Mouse (Mus musculus): ENCODE data around the gene Dlx5. TPM values are rescaled to one million over a fixed set of nuclear protein-coding genes. Genes with fewer than 3 reads are reported as not detected.

The Dlx5 gene
- 16.1 and 22.3 TPM in 2 replicates for polyA plus RNA-seq (2016; fragmentation: Nextera tagmentation; extraction: Ambion mirVana)

GRCm38 (mm10) chr6:6881638-6882190 lies at the start of gene Dlx5:
Dlx5 (minus strand) TSS chr6:6882085.
- ATAC-seq (ENCODE audit: low FRiP score, low read depth) = peak; percentile 61
- H3K36me3 ChIP-seq = no peaks in the 10 kb centered on the region
- H3K4me2 ChIP-seq (replicated peaks) = peak within 1 kb of the TSS; percentile 76
- peaks cover 77% of the 10 kb centered on the region for H3K27me3 ChIP-seq
- under 1% methylated on average over 37 of the region's 42 CpGs for WGBS
- H3K9me3 ChIP-seq = no peaks in the 10 kb centered on the region
- H3K9ac ChIP-seq (replicated peaks) = peak within 1 kb of the TSS; percentile 39
- H3K27ac ChIP-seq (replicated peaks) = no peak within 1 kb of the TSS
- H3K4me1 ChIP-seq = peaks cover 28% of the 10 kb centered on the region
- peak within 1 kb of the TSS; percentile 47 for H3K4me3 ChIP-seq

- 82% methylated on average over 4 of the region's 4 CpGs for WGBS
- H3K9ac ChIP-seq (replicated peaks) = no peak overlapping the region
- no peak overlapping the region for H3K4me2 ChIP-seq (replicated peaks)
- no peak overlapping the region for H3K4me3 ChIP-seq
- no peaks in the 10 kb centered on the region for H3K4me1 ChIP-seq
- H3K27me3 ChIP-seq = no peaks in the 10 kb centered on the region
- no peak overlapping the region for H3K27ac ChIP-seq (replicated peaks)
- no peaks in the 10 kb centered on the region for H3K36me3 ChIP-seq
- no peak for ATAC-seq (ENCODE audit: low FRiP score, low read depth)
- no peaks in the 10 kb centered on the region for H3K9me3 ChIP-seq
Measured at GRCm38 (mm10) chr6:6931507-6931906, 49.6 kb upstream of the Dlx5 start.

- H3K27me3 ChIP-seq = no peaks in the 10 kb centered on the region
- ATAC-seq (ENCODE audit: low FRiP score, low read depth) = no peak
- H3K4me3 ChIP-seq = no peak overlapping the region
- H3K9ac ChIP-seq (replicated peaks) = no peak overlapping the region
- no peak overlapping the region for H3K4me2 ChIP-seq (replicated peaks)
- WGBS = 87% methylated on average over 4 of the region's 4 CpGs
- no peaks in the 10 kb centered on the region for H3K36me3 ChIP-seq
- no peak overlapping the region for H3K27ac ChIP-seq (replicated peaks)
- H3K4me1 ChIP-seq = no peaks in the 10 kb centered on the region
- no peaks in the 10 kb centered on the region for H3K9me3 ChIP-seq
Measured at GRCm38 (mm10) chr6:6930831-6931230, 48.9 kb upstream of the Dlx5 start.

- no peak for ATAC-seq (ENCODE audit: low FRiP score, low read depth)
- H3K9ac ChIP-seq (replicated peaks) = no peak overlapping the region
- H3K4me1 ChIP-seq = no peaks in the 10 kb centered on the region
- no peak overlapping the region for H3K4me2 ChIP-seq (replicated peaks)
- no peaks in the 10 kb centered on the region for H3K27me3 ChIP-seq
- H3K9me3 ChIP-seq = no peaks in the 10 kb centered on the region
- H3K27ac ChIP-seq (replicated peaks) = no peak overlapping the region
- 53% methylated on average over 1 of the region's 1 CpGs for WGBS
- H3K4me3 ChIP-seq = no peak overlapping the region
- no peaks in the 10 kb centered on the region for H3K36me3 ChIP-seq
Measured at GRCm38 (mm10) chr6:6925264-6925663, 43.4 kb upstream of the Dlx5 start.

- H3K4me2 ChIP-seq (replicated peaks) = no peak overlapping the region
- H3K27me3 ChIP-seq = no peaks in the 10 kb centered on the region
- no peak for ATAC-seq (ENCODE audit: low FRiP score, low read depth)
- H3K4me1 ChIP-seq = no peaks in the 10 kb centered on the region
- no peak overlapping the region for H3K4me3 ChIP-seq
- no peaks in the 10 kb centered on the region for H3K9me3 ChIP-seq
- H3K36me3 ChIP-seq = no peaks in the 10 kb centered on the region
- no peak overlapping the region for H3K9ac ChIP-seq (replicated peaks)
- WGBS = 93% methylated on average over 4 of the region's 4 CpGs
- H3K27ac ChIP-seq (replicated peaks) = no peak overlapping the region
Measured at GRCm38 (mm10) chr6:6917334-6917733, 35.4 kb upstream of the Dlx5 start.

GRCm38 (mm10) chr6:6915526-6915915 lies 33.6 kb upstream of the Dlx5 start:
- Histone ChIP-seq H3K27ac (replicated peaks) (no peak overlapping the region), H3K36me3 (no peaks in the 10 kb centered on the region), H3K4me2 (replicated peaks) (no peak overlapping the region), H3K9ac (replicated peaks) (no peak overlapping the region), H3K27me3 (no peaks in the 10 kb centered on the region), H3K4me3 (no peak overlapping the region), H3K4me1 (no peaks in the 10 kb centered on the region), H3K9me3 (no peaks in the 10 kb centered on the region)
- ATAC-seq (ENCODE audit: low FRiP score, low read depth) = no peak
- 63% methylated on average over 9 of the region's 9 CpGs for WGBS

- no peak overlapping the region for H3K4me2 ChIP-seq (replicated peaks)
- peak; percentile 68 for ATAC-seq (ENCODE audit: low FRiP score, low read depth)
- H3K27ac ChIP-seq (replicated peaks) = no peak overlapping the region
- H3K4me1 ChIP-seq = no peaks in the 10 kb centered on the region
- H3K4me3 ChIP-seq = no peak overlapping the region
- no peaks in the 10 kb centered on the region for H3K9me3 ChIP-seq
- no peak overlapping the region for H3K9ac ChIP-seq (replicated peaks)
- H3K36me3 ChIP-seq = no peaks in the 10 kb centered on the region
- WGBS = 35% methylated on average over 5 of the region's 5 CpGs
- no peaks in the 10 kb centered on the region for H3K27me3 ChIP-seq
Measured at GRCm38 (mm10) chr6:6914849-6915525, 33.1 kb upstream of the Dlx5 start.

- H3K36me3 ChIP-seq = no peaks in the 10 kb centered on the region
- no peaks in the 10 kb centered on the region for H3K27me3 ChIP-seq
- no peaks in the 10 kb centered on the region for H3K9me3 ChIP-seq
- no peak for ATAC-seq (ENCODE audit: low FRiP score, low read depth)
- no peak overlapping the region for H3K4me2 ChIP-seq (replicated peaks)
- no peaks in the 10 kb centered on the region for H3K4me1 ChIP-seq
- no peak overlapping the region for H3K27ac ChIP-seq (replicated peaks)
- 88% methylated on average over 1 of the region's 1 CpGs for WGBS
- no peak overlapping the region for H3K9ac ChIP-seq (replicated peaks)
- H3K4me3 ChIP-seq = no peak overlapping the region
Measured at GRCm38 (mm10) chr6:6914304-6914703, 32.4 kb upstream of the Dlx5 start.

GRCm38 (mm10) chr6:6909586-6909985 lies 27.7 kb upstream of the Dlx5 start:
- Histone ChIP-seq H3K9ac (replicated peaks) (no peak overlapping the region), H3K9me3 (no peaks in the 10 kb centered on the region), H3K36me3 (no peaks in the 10 kb centered on the region), H3K4me1 (no peaks in the 10 kb centered on the region), H3K27ac (replicated peaks) (no peak overlapping the region), H3K4me3 (no peak overlapping the region), H3K4me2 (replicated peaks) (no peak overlapping the region), H3K27me3 (no peaks in the 10 kb centered on the region)
- 87% methylated on average over 8 of the region's 8 CpGs for WGBS
- no peak for ATAC-seq (ENCODE audit: low FRiP score, low read depth)

GRCm38 (mm10) chr6:6890047-6890446 lies 8.2 kb upstream of the Dlx5 start:
- 74% methylated on average over 6 of the region's 6 CpGs for WGBS

GRCm38 (mm10) chr6:6886225-6886624 lies 4.3 kb upstream of the Dlx5 start:
- no peak overlapping the region for H3K4me3 ChIP-seq
- peaks cover 9% of the 10 kb centered on the region for H3K4me1 ChIP-seq
- H3K4me2 ChIP-seq (replicated peaks) = no peak overlapping the region
- no peak overlapping the region for H3K9ac ChIP-seq (replicated peaks)
- ATAC-seq (ENCODE audit: low FRiP score, low read depth) = no peak
- no peaks in the 10 kb centered on the region for H3K36me3 ChIP-seq
- H3K27ac ChIP-seq (replicated peaks) = no peak overlapping the region
- WGBS = 84% methylated on average over 3 of the region's 3 CpGs
- peaks cover 46% of the 10 kb centered on the region for H3K27me3 ChIP-seq
- no peaks in the 10 kb centered on the region for H3K9me3 ChIP-seq

More at GRCm38 (mm10) chr6:6890047-6890446, 8.2 kb upstream of the Dlx5 start:
- Histone ChIP-seq H3K4me1 (no peaks in the 10 kb centered on the region), H3K27me3 (peaks cover 11% of the 10 kb centered on the region), H3K36me3 (no peaks in the 10 kb centered on the region), H3K9me3 (no peaks in the 10 kb centered on the region), H3K9ac (replicated peaks) (no peak overlapping the region), H3K4me2 (replicated peaks) (no peak overlapping the region), H3K27ac (replicated peaks) (no peak overlapping the region), H3K4me3 (no peak overlapping the region)
- ATAC-seq (ENCODE audit: low FRiP score, low read depth) = no peak

GRCm38 (mm10) chr6:6884897-6885296 lies 3.0 kb upstream of the Dlx5 start:
- H3K27me3 ChIP-seq = peaks cover 58% of the 10 kb centered on the region
- no peak overlapping the region; the same call in 1 of the 2 replicates for H3K4me2 ChIP-seq (replicated peaks)
- peak; percentile 59; the same call in 1 of the 2 replicates for ATAC-seq (ENCODE audit: low FRiP score, low read depth)
- H3K9me3 ChIP-seq = no peaks in the 10 kb centered on the region
- H3K4me3 ChIP-seq = no peak overlapping the region
- H3K9ac ChIP-seq (replicated peaks) = no peak overlapping the region
- no peak overlapping the region for H3K27ac ChIP-seq (replicated peaks)
- 2% methylated on average over 12 of the region's 12 CpGs for WGBS
- H3K36me3 ChIP-seq = no peaks in the 10 kb centered on the region
- peaks cover 19% of the 10 kb centered on the region for H3K4me1 ChIP-seq
